Mouse (Mus musculus) midbrain, embryonic 10.5 days (tissue): Measurements from ENCODE around the gene Scn8a. TPM values are rescaled to one million over a fixed set of nuclear protein-coding genes. Genes with fewer than 3 reads are reported as not detected.

Experiments
- DNase-seq: peaks from one replicate; pipeline ENCODE4 v3.0.0-alpha.2; 2017; ENCODE audit warnings: low spot score
- H3K27ac ChIP-seq: fragments of 300-500 bp; sonication (generic); replicated peaks from 2 replicates; pipeline ENCODE4 v1.5.1; 2016; ENCODE audit warnings: mild to moderate bottlenecking
- H3K27me3 ChIP-seq: fragments of 300-500 bp; sonication (generic); 2 replicates; pipeline ENCODE4 v1.6.1; 2016; ENCODE audit warnings: low read depth, mild to moderate bottlenecking; ENCODE audit not compliant: poor library complexity, severe bottlenecking
- H3K36me3 ChIP-seq: fragments of 300-500 bp; sonication (generic); 2 replicates; pipeline ENCODE4 v1.6.1; 2016; ENCODE audit warnings: mild to moderate bottlenecking, moderate library complexity
- H3K4me1 ChIP-seq: fragments of 300-500 bp; sonication (generic); 2 replicates; pipeline ENCODE4 v1.6.1; 2016
- H3K4me3 ChIP-seq: fragments of 300-500 bp; sonication (generic); 2 replicates; pipeline ENCODE4 v1.5.1; 2016; ENCODE audit warnings: mild to moderate bottlenecking, moderate library complexity
- H3K9me3 ChIP-seq: fragments of 300-500 bp; sonication (generic); replicated peaks from 2 replicates; pipeline ENCODE4 v1.6.1; 2016; ENCODE audit warnings: mild to moderate bottlenecking
- WGBS: fragments of 180-500 bp; shearing (Covaris S2); methylation state at CpG from one replicate; pipeline ENCODE4 v1.1.7; 2016; 5-methylcytosine and 5-hydroxymethylcytosine counted together
- polyA plus RNA-seq: library from polyadenylated mRNA; unstranded; fragments of >200 nt; fragmentation: Nextera tagmentation; extraction: Ambion mirVana; gene quantifications from 2 replicates; pipeline ENCODE4 v1.2.1, GENCODE M21; 2016

The Scn8a gene
- polyA plus RNA-seq, 1 experiment from 2014 or later: 10.6 TPM

GRCm38 (mm10) chr15:101078731-101079156 lies 209.1 kb downstream of the Scn8a start:
- peak overlapping the region; percentile 97 for H3K4me3 ChIP-seq
- no peaks in the 10 kb centered on the region for H3K9me3 ChIP-seq
- WGBS: under 1% methylated on average over 30 of the region's 30 CpGs
- DNase-seq: peak; percentile 91
- H3K4me1 ChIP-seq: peaks cover 86% of the 10 kb centered on the region
- no peaks in the 10 kb centered on the region for H3K27me3 ChIP-seq
- peaks cover 8% of the 10 kb centered on the region for H3K36me3 ChIP-seq
- H3K27ac ChIP-seq: peak overlapping the region; percentile 100

DNA sequence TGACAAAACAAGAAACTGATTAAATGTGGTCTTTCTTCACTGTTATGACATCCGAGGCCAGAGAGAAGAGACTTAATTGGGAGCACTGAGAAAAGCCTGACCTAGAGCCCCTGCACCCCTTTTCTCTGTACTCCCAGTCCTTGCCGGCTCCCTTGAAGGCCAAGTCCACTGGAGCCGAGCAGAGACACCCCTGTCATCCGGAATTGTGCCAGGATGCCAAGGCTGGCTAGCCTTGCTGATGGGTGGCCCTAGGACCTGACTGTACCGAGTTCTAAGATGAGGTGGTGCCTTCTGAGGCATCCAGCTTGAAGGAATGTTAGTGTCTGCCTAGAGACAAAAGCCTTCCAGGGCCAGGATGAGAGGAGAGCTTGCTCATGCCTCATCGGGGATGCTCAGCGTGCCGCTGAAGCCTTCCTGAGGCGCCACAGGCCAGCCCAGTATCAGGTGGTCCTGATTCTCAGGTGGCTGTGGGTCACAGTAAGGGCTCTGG lies 210.4 kb downstream of the Scn8a start:
- Histone ChIP-seq H3K36me3 (no peaks in the 10 kb centered on the region), H3K4me1 (peaks cover 75% of the 10 kb centered on the region), H3K27ac (peak overlapping the region; percentile 52; the same call in 1 of the 2 replicates), H3K27me3 (no peaks in the 10 kb centered on the region), H3K4me3 (no peak overlapping the region), H3K9me3 (no peaks in the 10 kb centered on the region)
- DNase-seq: no peak
- 77% methylated on average over 9 of the region's 9 CpGs for WGBS

GRCm38 (mm10) chr15:101081035-101081548 lies 211.4 kb downstream of the Scn8a start:
- H3K27me3 ChIP-seq: no peaks in the 10 kb centered on the region
- WGBS: 81% methylated on average over 7 of the region's 7 CpGs
- no peak overlapping the region for H3K4me3 ChIP-seq
- H3K36me3 ChIP-seq: no peaks in the 10 kb centered on the region
- no peak overlapping the region; the same call in 1 of the 2 replicates for H3K27ac ChIP-seq
- no peaks in the 10 kb centered on the region for H3K9me3 ChIP-seq
- DNase-seq: no peak
- H3K4me1 ChIP-seq: peaks cover 65% of the 10 kb centered on the region

GRCm38 (mm10) chr15:101082236-101082635 lies 212.6 kb downstream of the Scn8a start:
- Histone ChIP-seq H3K27me3 (peaks cover 5% of the 10 kb centered on the region; the same call in 1 of the 2 replicates), H3K4me1 (peaks cover 54% of the 10 kb centered on the region), H3K4me3 (no peak overlapping the region), H3K36me3 (no peaks in the 10 kb centered on the region), H3K9me3 (no peaks in the 10 kb centered on the region), H3K27ac (peak overlapping the region; percentile 19; the same call in 1 of the 2 replicates)
- no peak for DNase-seq
- WGBS: 63% methylated on average over 4 of the region's 4 CpGs

- no peaks in the 10 kb centered on the region for H3K9me3 ChIP-seq
- peaks cover 8% of the 10 kb centered on the region; the same call in 1 of the 2 replicates for H3K27me3 ChIP-seq
- H3K4me1 ChIP-seq: peaks cover 49% of the 10 kb centered on the region
- no peaks in the 10 kb centered on the region for H3K36me3 ChIP-seq
- H3K27ac ChIP-seq: no peak overlapping the region
- WGBS: 73% methylated on average over 10 of the region's 10 CpGs
- H3K4me3 ChIP-seq: no peak overlapping the region
- DNase-seq: no peak
Measured at GRCm38 (mm10) chr15:101084499-101084898, 214.8 kb downstream of the Scn8a start.

DNA sequence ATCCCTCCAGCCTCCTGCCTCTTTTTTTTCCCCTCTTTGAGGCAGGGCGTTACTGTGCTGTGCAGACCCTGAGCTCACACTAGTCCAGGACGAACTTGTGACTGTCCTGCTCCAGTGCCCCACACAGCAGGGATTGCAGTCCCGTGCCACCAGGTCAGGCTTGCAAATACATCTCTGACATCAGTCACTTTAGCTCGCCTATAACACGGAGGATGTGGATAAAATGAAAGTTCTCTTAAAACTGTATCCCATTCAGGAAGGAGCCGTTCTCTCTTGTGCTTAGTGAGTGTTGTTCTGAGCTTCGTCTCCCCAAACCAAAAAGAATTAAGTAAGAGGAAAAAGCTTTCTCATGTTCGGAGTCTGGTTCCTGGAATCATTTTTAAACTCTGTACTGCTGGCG lies 216.8 kb downstream of the Scn8a start:
- DNase-seq: no peak
- Histone ChIP-seq H3K4me3 (no peak overlapping the region), H3K27ac (0 out of 2 replicates have a peak overlapping the region, but pooled peaks have one; percentile 23), H3K4me1 (peaks cover 32% of the 10 kb centered on the region), H3K27me3 (peaks cover 27% of the 10 kb centered on the region), H3K9me3 (no peaks in the 10 kb centered on the region), H3K36me3 (no peaks in the 10 kb centered on the region)
- 82% methylated on average over 9 of the region's 9 CpGs for WGBS

DNA sequence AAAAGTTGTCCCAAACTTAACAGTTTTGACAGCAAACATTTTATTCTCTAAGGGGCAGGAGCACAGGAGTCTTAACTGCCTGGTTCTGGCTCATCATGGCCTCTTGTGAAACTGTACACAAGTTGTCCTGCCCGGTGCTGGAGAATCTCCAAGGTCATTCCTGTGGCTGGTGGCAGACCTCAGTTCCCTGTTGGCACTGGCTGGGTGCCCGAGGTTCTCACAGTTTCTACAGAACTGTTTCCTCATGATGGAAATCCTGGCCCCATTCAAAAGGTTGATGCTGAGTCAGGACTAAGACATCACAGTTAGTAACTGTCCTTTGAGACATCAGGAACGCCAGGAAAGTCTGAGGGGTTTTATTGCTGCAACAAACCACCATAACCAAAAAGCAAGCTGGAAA lies 217.3 kb downstream of the Scn8a start:
- WGBS: 89% methylated on average over 3 of the region's 3 CpGs
- H3K27ac ChIP-seq: no peak overlapping the region

GRCm38 (mm10) chr15:101088291-101088690 lies 218.6 kb downstream of the Scn8a start:
- WGBS: 60% methylated on average over 4 of the region's 4 CpGs
- Histone ChIP-seq H3K36me3 (no peaks in the 10 kb centered on the region), H3K4me3 (no peak overlapping the region), H3K27ac (no peak overlapping the region), H3K27me3 (peaks cover 34% of the 10 kb centered on the region), H3K4me1 (peaks cover 37% of the 10 kb centered on the region), H3K9me3 (no peaks in the 10 kb centered on the region)
- DNase-seq: no peak

More for the DNA sequence above, 217.3 kb downstream of the Scn8a start:
- Histone ChIP-seq H3K9me3 (no peaks in the 10 kb centered on the region), H3K36me3 (no peaks in the 10 kb centered on the region), H3K27me3 (peaks cover 32% of the 10 kb centered on the region), H3K4me1 (peaks cover 32% of the 10 kb centered on the region), H3K4me3 (no peak overlapping the region)
- DNase-seq: no peak

DNA sequence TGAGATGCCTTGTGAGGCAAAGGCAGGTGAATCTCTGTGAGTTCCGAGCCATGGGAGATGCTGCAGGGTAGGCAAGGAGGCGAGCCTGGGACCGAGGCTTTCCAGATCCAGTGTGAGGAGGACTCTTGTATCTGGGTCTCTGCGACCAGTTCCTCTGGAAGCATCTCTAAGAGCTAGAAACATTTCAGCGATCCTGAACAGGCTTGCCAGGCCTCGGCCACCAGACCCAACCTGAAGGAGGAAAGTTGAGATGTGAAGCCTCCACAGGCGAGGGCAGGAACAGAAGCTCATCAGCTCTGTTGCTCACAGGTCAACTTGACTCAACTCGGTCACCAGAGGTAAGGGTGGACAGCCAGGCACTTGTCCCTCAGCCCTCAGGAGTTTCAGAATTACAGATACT lies 221.9 kb downstream of the Scn8a start:
- Histone ChIP-seq H3K9me3 (no peaks in the 10 kb centered on the region), H3K27ac (peak overlapping the region; percentile 89), H3K27me3 (peaks cover 63% of the 10 kb centered on the region), H3K4me3 (no peak overlapping the region), H3K36me3 (no peaks in the 10 kb centered on the region), H3K4me1 (peaks cover 65% of the 10 kb centered on the region)
- 94% methylated on average over 8 of the region's 8 CpGs for WGBS
- DNase-seq: no peak

GRCm38 (mm10) chr15:101092121-101092828 lies 222.6 kb downstream of the Scn8a start:
- Histone ChIP-seq H3K36me3 (no peaks in the 10 kb centered on the region), H3K4me3 (peak overlapping the region; percentile 42), H3K27ac (peak overlapping the region; percentile 89), H3K27me3 (peaks cover 65% of the 10 kb centered on the region), H3K9me3 (no peaks in the 10 kb centered on the region), H3K4me1 (peaks cover 72% of the 10 kb centered on the region)
- 14% methylated on average over 14 of the region's 14 CpGs for WGBS
- DNase-seq: peak; percentile 72

DNA sequence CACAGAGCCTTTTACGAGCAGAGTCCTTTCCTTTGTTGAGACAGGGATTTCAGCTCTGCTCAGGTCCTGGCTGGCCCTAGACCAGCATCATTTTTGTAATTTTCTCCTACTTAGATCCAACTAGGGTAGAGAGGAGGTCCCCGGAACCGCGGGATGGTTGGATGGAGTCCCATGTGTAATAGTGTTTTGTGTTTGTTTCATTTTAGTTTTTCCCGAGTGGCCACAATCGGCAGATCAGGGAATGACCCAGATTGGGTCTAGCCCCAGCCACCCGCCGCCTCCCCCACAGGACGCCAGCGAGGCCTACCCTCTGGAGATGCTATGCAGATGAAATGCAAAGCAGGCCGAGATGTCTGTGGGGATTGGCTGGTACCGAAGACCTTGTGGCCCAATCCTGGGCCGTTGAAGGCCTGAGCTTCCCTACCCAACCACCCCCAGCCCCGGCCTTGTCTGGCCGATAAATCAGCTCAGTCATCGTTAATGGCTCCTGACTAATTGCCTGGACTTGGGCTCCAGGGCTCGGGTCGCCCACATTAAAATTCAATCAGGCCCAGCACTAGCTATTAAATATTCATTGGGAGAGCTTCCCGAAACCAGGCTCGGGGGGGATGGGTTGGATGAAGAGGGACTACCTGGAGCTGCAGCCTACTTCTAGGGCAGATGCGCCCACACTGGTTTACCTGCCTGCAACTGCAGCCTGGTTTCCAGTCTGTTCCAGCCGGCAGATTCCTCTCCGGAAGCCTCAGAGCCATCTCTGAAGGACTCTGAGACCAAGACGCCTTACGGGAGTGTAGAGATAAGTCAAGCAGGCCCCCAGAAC lies 223.4 kb downstream of the Scn8a start:
- H3K9me3 ChIP-seq: no peaks in the 10 kb centered on the region
- H3K27ac ChIP-seq: peak overlapping the region; percentile 89
- H3K27me3 ChIP-seq: peaks cover 73% of the 10 kb centered on the region
- H3K4me3 ChIP-seq: peak overlapping the region; percentile 42
- DNase-seq: peak; percentile 84
- peaks cover 76% of the 10 kb centered on the region for H3K4me1 ChIP-seq
- H3K36me3 ChIP-seq: no peaks in the 10 kb centered on the region
- WGBS: 7% methylated on average over 25 of the region's 25 CpGs

DNA sequence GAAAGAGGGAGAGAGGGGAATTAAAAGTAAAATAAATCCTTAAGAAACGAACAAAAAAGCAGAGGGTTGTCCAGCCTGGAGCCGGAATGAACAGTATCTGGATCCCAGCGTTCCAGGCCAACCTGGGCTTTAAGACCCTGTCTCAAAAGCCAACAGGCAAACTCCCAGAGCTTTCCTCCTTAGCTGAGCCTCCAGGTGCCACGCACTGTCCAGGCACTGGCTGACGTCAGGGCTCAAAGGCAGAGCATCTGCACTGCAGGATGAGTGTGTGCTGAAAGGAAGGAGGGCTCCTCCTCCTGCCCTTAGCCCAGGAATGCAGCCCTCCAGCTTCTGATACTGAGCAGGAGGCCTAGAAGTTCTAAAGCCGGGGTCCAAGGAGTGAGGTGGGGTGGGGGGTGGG lies 224.3 kb downstream of the Scn8a start:
- H3K4me1 ChIP-seq: peaks cover 76% of the 10 kb centered on the region
- peaks cover 82% of the 10 kb centered on the region for H3K27me3 ChIP-seq
- WGBS: 35% methylated on average over 6 of the region's 6 CpGs

More for the DNA sequence above, 224.3 kb downstream of the Scn8a start:
- Histone ChIP-seq H3K4me3 (no peak overlapping the region), H3K36me3 (no peaks in the 10 kb centered on the region), H3K9me3 (no peaks in the 10 kb centered on the region), H3K27ac (peak overlapping the region; percentile 89)
- DNase-seq: no peak
